Mouse (Mus musculus) kidney, adult 18-20 months (tissue): ENCODE data around the gene Terf2ip.
A peak's percentile ranks its signal among the peaks of the same experiment; 100 is the strongest.

ENCODE experiments used
- DNase-seq: peaks from one replicate; pipeline ENCODE4 v3.0.0; 2021

The Terf2ip gene

GRCm38 (mm10) chr8:112011816-112012242 is 631 bp downstream of the Terf2ip start:
- DNase-seq: peak; percentile 57

DNA sequence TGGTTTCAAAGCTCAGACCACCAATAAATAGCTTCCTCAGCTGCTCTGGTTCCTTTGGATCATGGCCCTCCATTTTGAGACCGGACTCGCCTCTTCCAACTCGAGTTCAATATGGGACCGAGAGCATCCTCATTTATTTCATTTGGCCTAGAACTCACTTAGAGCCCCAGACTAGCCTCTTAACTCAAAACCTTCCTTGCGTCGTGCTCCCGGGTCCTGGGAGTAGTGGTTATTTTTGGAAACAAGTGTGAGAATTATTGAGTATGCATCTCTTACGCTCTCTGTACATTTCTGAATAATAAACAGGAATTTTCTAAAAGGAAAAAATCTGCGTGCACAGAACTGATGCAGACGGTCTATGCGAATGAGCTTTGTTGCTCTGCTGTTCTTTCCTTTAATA is 3.7 kb downstream of the Terf2ip start, which contains the start of gene Gm6793:
Gm6793 (minus strand) TSS at position 101 of the 400 bp plus-strand sequence.
- no peak for DNase-seq

- DNase-seq: no peak
Measured at GRCm38 (mm10) chr8:112029455-112029854, 18.3 kb downstream of the Terf2ip start.

DNA sequence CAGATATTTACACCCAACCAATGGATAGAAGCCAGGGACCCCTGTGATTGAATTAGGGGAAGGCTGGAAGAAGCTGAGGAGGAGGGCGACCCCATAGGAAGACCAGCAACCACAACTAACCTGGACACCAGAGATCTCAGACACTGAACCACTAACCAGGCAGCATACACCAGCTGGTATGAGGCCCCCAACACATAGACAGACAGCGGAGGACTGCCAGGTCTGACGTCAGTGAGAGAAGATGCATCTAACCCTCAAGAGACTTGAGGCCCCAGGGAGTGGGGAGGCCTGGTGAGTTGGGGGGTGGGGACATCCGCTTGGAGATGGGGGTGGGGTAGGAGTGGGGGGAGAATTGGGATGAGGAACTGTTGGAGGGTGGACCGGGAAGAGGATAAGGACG is 19.5 kb downstream of the Terf2ip start:
- no peak for DNase-seq

DNA sequence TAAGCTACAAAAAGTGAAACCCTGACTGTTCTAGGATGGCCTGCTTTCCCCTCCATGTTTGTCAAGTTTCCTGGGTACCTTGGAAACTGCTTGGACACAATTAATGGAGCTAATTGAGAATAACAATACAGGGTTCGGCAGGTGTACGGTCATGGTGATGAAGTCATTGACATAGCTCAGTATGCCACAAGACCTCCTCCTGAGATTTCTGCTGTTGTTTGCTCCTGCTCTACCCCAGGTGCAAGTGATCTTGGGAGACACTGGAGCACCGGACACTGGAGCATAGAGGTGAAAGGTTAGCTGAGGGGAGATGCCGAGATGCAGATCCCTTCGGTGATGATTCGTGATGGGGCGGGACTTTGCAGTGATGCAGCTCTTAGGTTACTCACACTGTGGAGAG is 21.9 kb downstream of the Terf2ip start:
- no peak for DNase-seq

- DNase-seq: peak; percentile 38
Measured at GRCm38 (mm10) chr8:112034603-112035002, 23.4 kb downstream of the Terf2ip start.

- no peak for DNase-seq
Measured at GRCm38 (mm10) chr8:112037521-112037920, 26.3 kb downstream of the Terf2ip start.

- DNase-seq: no peak
Measured at GRCm38 (mm10) chr8:112045182-112045581, 34.0 kb downstream of the Terf2ip start.

GRCm38 (mm10) chr8:112045896-112046295 is 34.7 kb downstream of the Terf2ip start:
- DNase-seq: peak; percentile 81

- DNase-seq: no peak
Measured at GRCm38 (mm10) chr8:112048293-112048692, 37.1 kb downstream of the Terf2ip start.

DNA sequence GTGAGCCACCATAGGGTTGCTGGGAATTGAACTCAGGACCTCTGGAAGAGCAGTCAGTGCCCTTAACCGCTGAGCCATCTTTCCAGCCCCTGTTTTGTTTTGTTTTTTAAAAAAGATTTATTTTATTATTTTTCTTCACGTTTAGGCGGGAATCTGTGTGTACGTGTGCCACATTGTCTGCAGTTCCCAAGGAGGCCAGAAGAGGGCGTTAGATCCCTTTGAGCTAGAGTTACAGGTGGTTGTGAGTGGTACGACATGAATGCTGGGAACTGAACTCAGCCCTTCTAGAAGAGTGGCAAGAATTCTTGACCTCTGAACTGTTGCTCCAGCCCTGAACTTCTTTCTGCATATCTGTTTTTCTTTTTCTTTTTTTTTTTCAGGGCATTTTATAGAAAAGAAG is 38.8 kb downstream of the Terf2ip start:
- no peak for DNase-seq

DNA sequence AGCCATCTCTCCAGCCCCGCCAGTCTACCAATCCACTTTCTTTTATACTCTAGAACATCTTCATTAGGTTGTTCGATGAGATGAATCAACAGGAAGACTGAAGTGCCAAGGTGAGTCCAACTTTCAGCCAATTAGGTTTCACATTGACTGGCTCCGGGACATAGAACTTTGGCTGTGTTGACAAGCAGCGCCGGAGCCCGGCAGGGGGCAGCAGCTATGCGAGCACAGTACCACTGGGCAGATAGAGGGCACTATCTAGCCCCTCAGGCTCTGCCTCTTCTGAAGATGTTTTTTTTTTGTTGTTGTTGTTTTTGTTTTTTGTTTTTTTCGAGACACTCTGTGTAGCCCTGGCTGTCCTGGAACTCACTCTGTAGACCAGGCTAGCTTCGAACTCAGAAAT is 40.3 kb downstream of the Terf2ip start:
- no peak for DNase-seq

DNA sequence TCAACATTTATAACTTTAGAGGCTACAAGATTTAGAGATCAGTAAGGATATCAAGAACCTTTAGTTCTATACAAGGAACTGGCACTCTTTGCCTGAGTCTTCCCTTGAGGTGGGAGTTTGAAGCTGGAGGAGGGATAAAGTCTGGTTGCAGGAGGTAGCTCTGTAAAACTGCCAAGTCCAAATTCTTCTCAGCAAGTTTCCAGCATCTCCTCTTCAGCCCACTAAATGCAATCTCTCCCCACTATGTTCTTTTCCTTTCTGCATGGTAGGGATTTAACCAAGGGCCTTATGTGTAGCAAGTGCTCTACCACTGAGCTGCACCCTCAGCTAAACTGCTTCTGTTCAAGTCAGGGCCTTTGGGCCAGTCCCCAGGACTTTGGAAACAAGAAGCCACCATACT is 43.3 kb downstream of the Terf2ip start:
- no peak for DNase-seq

- DNase-seq: peak; percentile 3
Measured at GRCm38 (mm10) chr8:112061372-112061771, 50.2 kb downstream of the Terf2ip start.
